Mouse (Mus musculus): Measurements from ENCODE around the gene S100a7a.

DNA sequence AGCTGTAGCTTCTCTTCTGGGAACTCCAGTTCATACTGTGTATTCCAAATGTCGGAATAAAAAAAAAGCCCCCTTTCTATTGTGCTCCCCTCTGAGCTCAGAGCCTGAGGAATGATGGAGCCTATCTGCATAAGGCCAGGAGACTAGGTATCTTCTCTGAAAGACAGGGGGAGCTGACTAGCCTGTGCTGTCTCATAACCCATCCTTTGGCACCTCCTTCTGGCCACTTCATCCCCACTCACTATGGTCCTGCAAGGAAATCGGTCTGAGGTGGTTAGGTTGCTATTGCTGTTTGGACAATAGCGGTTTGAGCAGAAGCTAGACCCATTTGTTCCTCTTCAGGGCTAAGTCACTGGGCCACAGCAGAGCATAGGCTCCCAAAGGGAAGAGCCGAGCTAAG is 26.0 kb upstream of the S100a7a start:
- peak; percentile 68 for TF ChIP-seq CTCF (IDR thresholded peaks at IDR 0.05; ENCODE audit: low read depth)
- TF ChIP-seq EP300 (IDR thresholded peaks at IDR 0.05; ENCODE audit: low read depth): no peak
